Mouse (Mus musculus): ENCODE measurements at regions not wholly inside any gene's neighbourhood (a gene's known extent, or its start where the extent isn't known, plus 50 kb on each side); places are given as distances from the start of the nearest gene placed in this dataset.

- DNase-seq (ENCODE audit: low spot score), result no peak
Measured at GRCm38 (mm10) chr16:65916831-65917230, 101.8 kb downstream of the Vgll3 start.

- DNase-seq (ENCODE audit: low spot score), result no peak
Measured at GRCm38 (mm10) chr16:65925986-65926385, 110.9 kb downstream of the Vgll3 start.

GRCm38 (mm10) chr16:65963829-65964228 lies 148.8 kb downstream of the Vgll3 start:
- no peak for DNase-seq (ENCODE audit: low spot score)

GRCm38 (mm10) chr16:65964260-65964659 lies 149.2 kb downstream of the Vgll3 start:
- no peak for DNase-seq (ENCODE audit: low spot score)

GRCm38 (mm10) chr16:65977075-65977474 lies 162.0 kb downstream of the Vgll3 start:
- no peak for DNase-seq (ENCODE audit: low spot score)

GRCm38 (mm10) chr16:65987186-65987585 lies 172.1 kb downstream of the Vgll3 start:
- no peak for DNase-seq (ENCODE audit: low spot score)

GRCm38 (mm10) chr16:65999343-65999742 lies 184.3 kb downstream of the Vgll3 start:
- DNase-seq (ENCODE audit: low spot score), result no peak

- no peak for DNase-seq (ENCODE audit: low spot score)
Measured at GRCm38 (mm10) chr16:66000728-66001273, 185.7 kb downstream of the Vgll3 start.

GRCm38 (mm10) chr16:66004689-66005088 lies 189.6 kb downstream of the Vgll3 start:
- no peak for DNase-seq (ENCODE audit: low spot score)

GRCm38 (mm10) chr16:66005954-66006580 lies 191.0 kb downstream of the Vgll3 start:
- peak; percentile 19 for DNase-seq (ENCODE audit: low spot score)

- no peak for DNase-seq (ENCODE audit: low spot score)
Measured at GRCm38 (mm10) chr16:66013608-66014007, 198.6 kb downstream of the Vgll3 start.

GRCm38 (mm10) chr16:66014861-66015602 lies 200.0 kb downstream of the Vgll3 start:
- DNase-seq (ENCODE audit: low spot score), result no peak

GRCm38 (mm10) chr16:66017040-66017439 lies 202.0 kb downstream of the Vgll3 start:
- peak; percentile 22 for DNase-seq (ENCODE audit: low spot score)

GRCm38 (mm10) chr16:66023397-66023796 lies 208.3 kb downstream of the Vgll3 start:
- DNase-seq (ENCODE audit: low spot score), result no peak

Measured in heart, adult 8-10 months (tissue).